Mouse (Mus musculus): ENCODE results near the gene Zfp385b. TPM values are rescaled to one million over a fixed set of nuclear protein-coding genes. Genes with fewer than 3 reads are reported as not detected.

Zfp385b gene
- total RNA-seq, 2 experiments from 2014 or later, result 7.3 to 9.4 TPM

DNA sequence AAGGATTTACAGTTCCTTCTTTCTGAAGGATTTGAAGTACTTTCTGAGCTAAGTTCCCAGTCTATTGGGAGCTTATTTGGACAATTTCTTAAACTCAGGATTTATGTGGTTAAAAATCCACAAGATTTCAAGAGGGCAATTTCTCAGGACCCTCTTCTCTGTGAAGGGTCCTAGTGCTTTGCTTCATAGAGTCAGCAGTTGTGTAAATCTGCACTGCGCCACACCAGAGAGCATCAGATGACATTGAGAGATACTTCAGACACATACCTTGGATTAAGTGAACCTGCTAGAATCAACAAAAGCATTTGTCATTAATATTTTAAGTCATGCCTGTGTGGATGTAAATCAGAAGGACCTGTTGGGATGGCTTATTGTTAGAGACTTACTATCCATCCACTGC, 439.5 kb downstream of the Zfp385b start:
- no peak for DNase-seq

DNA sequence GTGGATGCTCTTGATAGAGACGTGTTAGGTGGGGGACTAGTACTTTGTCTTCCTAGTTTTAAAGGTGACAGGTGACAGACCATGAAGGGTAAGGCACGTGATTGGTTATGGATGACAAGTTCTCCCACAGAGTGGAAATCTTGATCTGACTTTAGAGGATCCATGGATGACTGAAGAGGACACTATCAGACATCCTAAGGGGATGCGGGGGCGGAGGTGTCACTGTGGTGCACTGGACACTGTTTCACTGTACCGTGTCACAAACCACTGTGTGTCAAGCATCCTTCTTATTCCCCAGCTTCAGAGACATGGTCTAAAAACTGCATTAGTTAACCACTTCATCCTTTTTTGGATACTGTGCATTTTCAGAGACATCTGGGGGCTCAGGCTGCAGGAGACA, 440.1 kb downstream of the Zfp385b start:
- no peak for DNase-seq

DNA sequence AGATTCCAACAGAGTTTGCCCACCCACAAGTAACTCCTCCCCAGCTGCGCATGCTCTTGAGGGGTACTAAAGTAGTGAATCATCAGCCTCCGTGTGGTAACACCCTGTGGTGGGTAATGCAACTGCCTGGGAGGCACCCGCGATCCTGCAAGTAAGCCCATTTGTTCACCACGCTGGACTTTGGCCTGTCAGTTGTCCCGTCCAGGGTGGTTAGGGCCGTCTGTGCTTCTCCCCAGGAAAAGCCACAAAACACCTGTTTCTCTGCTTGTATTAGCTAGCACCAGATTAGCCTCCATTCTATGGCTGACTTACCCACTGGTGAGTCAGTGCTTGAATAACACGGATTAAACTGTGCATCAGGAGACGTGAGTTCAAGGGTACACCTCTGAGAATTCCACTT, 442.6 kb downstream of the Zfp385b start:
- no peak for DNase-seq

DNA sequence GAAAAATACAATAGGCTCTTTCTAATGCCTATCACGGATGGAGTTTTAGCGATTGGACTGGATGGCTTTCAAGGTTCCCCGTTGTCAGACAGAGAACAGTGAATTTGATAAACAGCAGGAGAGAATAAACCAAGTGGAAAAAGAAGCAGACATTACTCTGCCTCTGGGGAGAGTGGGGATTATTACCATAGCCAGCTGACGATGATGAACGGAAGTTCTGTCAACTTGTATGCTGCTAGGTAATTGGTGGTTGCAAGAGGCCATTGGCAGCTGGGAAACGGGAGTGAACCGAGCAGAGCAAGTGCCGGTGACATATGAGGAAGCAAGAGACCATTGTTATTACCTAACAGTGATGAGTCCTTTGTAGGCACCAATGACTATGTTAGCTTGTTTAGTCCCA, 444.3 kb downstream of the Zfp385b start:
- no peak for DNase-seq

DNA sequence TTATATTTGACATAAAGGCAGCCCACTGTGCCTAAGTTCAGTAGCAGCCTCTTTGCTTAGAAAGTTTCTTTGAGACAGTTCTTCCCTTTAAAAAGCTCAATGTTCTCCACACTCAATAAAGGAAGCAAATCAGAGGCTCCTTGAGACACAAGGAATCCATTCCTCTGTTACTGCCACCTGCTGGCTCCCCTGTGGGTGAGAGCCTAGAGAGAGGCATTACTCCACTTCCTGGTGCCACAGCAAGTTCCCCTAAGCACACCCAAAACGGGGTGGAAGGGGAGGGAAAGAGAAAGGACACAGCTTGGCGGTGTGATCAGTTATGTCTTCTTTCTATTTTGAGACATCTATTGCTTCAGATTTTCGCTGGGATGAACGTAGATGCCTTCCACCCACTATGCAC, 450.3 kb downstream of the Zfp385b start:
- no peak for DNase-seq

Other genes with a start within 250 kb of the Zfp385b start
- gene Cwc22, start 126.7 kb upstream of the Zfp385b start, total RNA-seq (2021), result 10 to 100 TPM; 11.1 to 11.9 TPM